Mouse (Mus musculus) small intestine, adult 2 months (tissue): ENCODE data around the gene Slc17a1.

Source experiments
- CTCF ChIP-seq: fragments of 200-500 bp; IDR thresholded peaks from 2 replicates; pipeline ENCODE4 v1.5.1; 2012; ENCODE audit warnings: low read depth, mild to moderate bottlenecking, control low read depth, inconsistent platforms, low read length, moderate library complexity, mixed read lengths; ENCODE audit not compliant: insufficient replicate concordance, insufficient read length; ENCODE audit errors: extremely low read depth
- POLR2A ChIP-seq: fragments of 200-500 bp; IDR thresholded peaks from 2 replicates; pipeline ENCODE4 v1.6.1; 2012; ENCODE audit warnings: low read depth, mild to moderate bottlenecking, control low read depth, inconsistent platforms, low read length, moderate library complexity

GRCm38 (mm10) chr13:23887026-23887725, 19.6 kb downstream of the Slc17a1 start:
- TF ChIP-seq CTCF (no peak), POLR2A (no peak)
